Mouse (Mus musculus) G1E (cell line): ENCODE data around the gene Sag.

ENCODE experiments used
- CTCF ChIP-seq: IDR thresholded peaks from 2 replicates; pipeline ENCODE4 v1.5.1; 2012; ENCODE audit warnings: low read depth, low read length, inconsistent platforms, mixed read lengths
- TAL1 ChIP-seq: conservative IDR thresholded peaks from 2 replicates; pipeline ENCODE4 v1.6.1; 2012; ENCODE audit warnings: low read depth, low read length, inconsistent platforms, mixed read lengths

DNA sequence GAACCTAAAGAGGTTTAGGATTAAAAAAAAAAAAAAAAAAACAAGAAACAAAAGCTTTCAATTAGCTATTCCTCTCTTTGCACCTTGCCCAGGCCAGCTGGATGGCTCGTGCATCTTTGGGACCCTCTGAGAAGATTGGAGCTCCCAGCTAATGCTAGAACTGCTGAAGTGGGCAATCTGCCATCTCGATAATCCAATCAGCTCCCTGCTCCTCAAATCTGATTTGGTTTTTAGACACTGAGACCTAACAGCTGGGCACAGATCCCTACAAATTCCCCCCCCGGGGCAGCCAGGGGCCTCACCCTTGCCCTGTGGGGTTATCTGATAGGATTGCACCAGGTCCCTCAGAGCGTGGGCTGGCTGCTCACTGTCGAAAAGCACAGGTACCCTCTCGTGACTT is at the start of gene Sag:
- TF ChIP-seq CTCF (no peak), TAL1 (no peak)
